Mouse (Mus musculus) liver, adult 2 months (tissue): ENCODE data around the gene Wdr46. TPM values are rescaled to one million over a fixed set of nuclear protein-coding genes. Genes with fewer than 3 reads are reported as not detected.
A peak's percentile ranks its signal among the peaks of the same experiment; 100 is the strongest.

Experiments used
- DNase-seq: peaks from one replicate; pipeline ENCODE4 v3.0.0-alpha.2; 2011; ENCODE audit warnings: low read depth, low spot score; ENCODE audit errors: extremely low read depth
- H3K27ac ChIP-seq: fragments of 200-500 bp; replicated peaks from 2 replicates; pipeline ENCODE4 v1.5.1; 2012; ENCODE audit warnings: low read depth, mild to moderate bottlenecking, control low read depth, inconsistent platforms, low read length; ENCODE audit not compliant: insufficient read depth
- H3K27me3 ChIP-seq: fragments of 200-500 bp; 2 replicates; pipeline ENCODE4 v1.6.1; 2012; ENCODE audit warnings: mild to moderate bottlenecking, moderate library complexity, low read length, inconsistent platforms; ENCODE audit not compliant: control insufficient read depth, insufficient read depth
- H3K36me3 ChIP-seq: fragments of 200-500 bp; 2 replicates; pipeline ENCODE4 v1.6.1; 2012; ENCODE audit warnings: low read length, inconsistent platforms; ENCODE audit not compliant: control insufficient read depth, insufficient read depth
- H3K4me1 ChIP-seq: fragments of 200-500 bp; 2 replicates; pipeline ENCODE4 v1.6.1; 2011; ENCODE audit warnings: low read length; ENCODE audit not compliant: control insufficient read depth, insufficient read depth
- H3K4me3 ChIP-seq: fragments of 200-500 bp; 2 replicates; pipeline ENCODE4 v1.5.1; 2011; ENCODE audit warnings: low read depth, mild to moderate bottlenecking, control low read depth, low read length, moderate library complexity; ENCODE audit not compliant: insufficient read depth
- H3K79me2 ChIP-seq: fragments of 200-500 bp; 2 replicates; pipeline ENCODE4 v1.6.1; 2012; ENCODE audit warnings: inconsistent platforms, mild to moderate bottlenecking, low read length, moderate library complexity; ENCODE audit not compliant: control insufficient read depth, insufficient read depth
- H3K9ac ChIP-seq: fragments of 200-500 bp; 2 replicates; pipeline ENCODE4 v1.6.1; 2012; ENCODE audit warnings: low read depth, mild to moderate bottlenecking, control low read depth, inconsistent platforms, low read length
- CTCF ChIP-seq: fragments of 200-500 bp; IDR thresholded peaks from 2 replicates; pipeline ENCODE4 v1.5.1; 2011; ENCODE audit warnings: low read depth, low read length, control low read depth
- POLR2A ChIP-seq: fragments of 200-500 bp; IDR thresholded peaks from 2 replicates; pipeline ENCODE4 v1.6.1; 2011; ENCODE audit warnings: low read length, control low read depth; ENCODE audit not compliant: insufficient read depth; ENCODE audit errors: extremely low read depth
- WGBS: fragments of 180-500 bp; shearing (Covaris S2); methylation state at CpG from one replicate; pipeline ENCODE4 v1.1.7; 2018; 5-methylcytosine and 5-hydroxymethylcytosine counted together
- polyA plus RNA-seq: library from polyadenylated mRNA; depleted of rRNA; stranded (reverse); fragments of >200 nt; gene quantifications from 2 replicates; pipeline ENCODE4 v1.2.3, GENCODE M21; 2012
- total RNA-seq: library from RNA; depleted of rRNA; stranded (reverse); fragments of >200 nt; gene quantifications from 2 replicates; pipeline ENCODE4 v1.2.3, GENCODE M21; 2014

Wdr46 gene
- total and polyA plus RNA-seq, 2 experiments = 9.3 to 16.4 TPM

- H3K4me1 ChIP-seq = peaks cover 11% of the 10 kb centered on the region
- peak; percentile 95 for DNase-seq
- TF ChIP-seq POLR2A (no peak), CTCF (peak; percentile 30)
- under 1% methylated on average over 52 of the region's 52 CpGs for WGBS
- H3K27ac ChIP-seq = peak overlapping the region; percentile 83
- H3K4me3 ChIP-seq = peak overlapping the region; percentile 84
- peak overlapping the region; percentile 85 for H3K9ac ChIP-seq
- no peaks in the 10 kb centered on the region for H3K36me3 ChIP-seq
- no peaks in the 10 kb centered on the region for H3K27me3 ChIP-seq
- H3K79me2 ChIP-seq = no peaks in the 10 kb centered on the region; the same call in 1 of the 2 replicates
Measured at GRCm38 (mm10) chr17:33919351-33920281, 20.8 kb upstream of the Wdr46 start.

GRCm38 (mm10) chr17:33920282-33921097, 20.0 kb upstream of the Wdr46 start:
- H3K79me2 ChIP-seq = peaks cover 4% of the 10 kb centered on the region; the same call in 1 of the 2 replicates
- H3K4me3 ChIP-seq = peak overlapping the region; percentile 84
- peak; percentile 65 for DNase-seq
- peak overlapping the region; percentile 85 for H3K9ac ChIP-seq
- peak overlapping the region; percentile 83 for H3K27ac ChIP-seq
- no peaks in the 10 kb centered on the region for H3K27me3 ChIP-seq
- peak; percentile 95 for TF ChIP-seq CTCF
- no peak for TF ChIP-seq POLR2A
- no peaks in the 10 kb centered on the region for H3K36me3 ChIP-seq
- WGBS = 1% methylated on average over 36 of the region's 36 CpGs
- H3K4me1 ChIP-seq = peaks cover 11% of the 10 kb centered on the region

DNA sequence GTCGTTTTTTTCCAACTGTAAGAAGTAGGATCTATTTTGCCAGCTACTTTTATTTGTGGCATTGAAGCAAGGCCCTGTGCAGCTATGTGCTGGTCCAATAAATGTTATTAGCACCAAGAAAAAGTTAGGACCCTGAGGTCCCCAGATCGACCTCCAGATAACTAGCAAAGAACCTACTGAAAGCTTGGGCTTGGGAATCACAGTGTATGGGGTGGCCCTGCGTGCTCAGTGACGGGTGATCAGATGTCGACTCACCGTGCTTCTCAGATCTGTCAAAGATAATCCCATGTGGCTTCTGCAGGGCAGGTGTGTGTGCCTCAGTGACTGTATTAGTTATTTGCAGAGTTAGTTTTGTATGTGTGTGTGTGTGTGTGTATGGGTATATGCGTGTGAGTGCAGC, 19.1 kb upstream of the Wdr46 start:
- no peak for DNase-seq
- Histone ChIP-seq H3K36me3 (no peaks in the 10 kb centered on the region), H3K4me1 (peaks cover 11% of the 10 kb centered on the region), H3K79me2 (peaks cover 9% of the 10 kb centered on the region; the same call in 1 of the 2 replicates), H3K4me3 (no peak overlapping the region), H3K9ac (no peak overlapping the region), H3K27ac (no peak overlapping the region), H3K27me3 (no peaks in the 10 kb centered on the region)
- TF ChIP-seq POLR2A (no peak), CTCF (no peak)
- WGBS = 86% methylated on average over 7 of the region's 7 CpGs

DNA sequence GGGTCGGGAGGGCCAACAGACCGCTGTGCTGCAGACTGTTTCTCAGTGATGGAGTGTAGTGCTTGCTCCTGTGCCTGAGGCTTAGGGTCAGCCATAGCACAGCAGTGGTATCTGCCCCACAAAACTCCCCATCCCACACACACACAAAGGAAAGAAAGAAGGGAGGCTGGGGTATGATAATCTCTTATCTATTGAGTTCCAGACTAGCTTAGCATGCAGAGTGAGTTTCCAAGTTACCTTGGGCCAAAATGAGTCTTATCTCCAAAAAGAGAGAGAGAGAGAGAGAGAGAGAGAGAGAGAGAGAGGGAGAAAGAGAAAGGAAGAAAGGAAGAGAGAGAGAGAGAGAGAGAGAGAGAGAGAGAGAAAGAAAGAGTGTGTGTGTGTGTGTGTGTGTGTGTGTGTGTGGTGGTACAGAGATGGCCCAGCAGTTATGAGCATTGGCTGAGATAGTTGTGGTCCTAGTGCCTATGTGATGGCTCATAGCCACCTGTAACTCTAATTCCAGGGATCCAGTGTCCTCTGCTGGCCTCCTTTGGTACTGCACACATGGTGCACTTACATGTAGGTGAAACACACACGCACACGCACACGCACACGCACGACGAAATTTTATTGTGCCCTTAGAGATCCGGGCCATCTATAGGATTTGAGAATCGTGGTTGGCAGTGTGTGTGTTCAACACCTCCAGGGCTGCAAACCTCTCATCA, 15.7 kb upstream of the Wdr46 start:
- Histone ChIP-seq H3K27me3 (no peaks in the 10 kb centered on the region), H3K27ac (no peak overlapping the region), H3K4me3 (no peak overlapping the region), H3K9ac (no peak overlapping the region), H3K36me3 (0 out of 2 replicates have a peak, but pooled peaks cover 2% of the 10 kb centered on the region), H3K79me2 (peaks cover 11% of the 10 kb centered on the region; the same call in 1 of the 2 replicates), H3K4me1 (no peaks in the 10 kb centered on the region; the same call in none of the 2 replicates)
- DNase-seq = no peak
- no peak for TF ChIP-seq POLR2A
- TF ChIP-seq CTCF = peak; percentile 59
- 93% methylated on average over 10 of the region's 10 CpGs for WGBS

DNA sequence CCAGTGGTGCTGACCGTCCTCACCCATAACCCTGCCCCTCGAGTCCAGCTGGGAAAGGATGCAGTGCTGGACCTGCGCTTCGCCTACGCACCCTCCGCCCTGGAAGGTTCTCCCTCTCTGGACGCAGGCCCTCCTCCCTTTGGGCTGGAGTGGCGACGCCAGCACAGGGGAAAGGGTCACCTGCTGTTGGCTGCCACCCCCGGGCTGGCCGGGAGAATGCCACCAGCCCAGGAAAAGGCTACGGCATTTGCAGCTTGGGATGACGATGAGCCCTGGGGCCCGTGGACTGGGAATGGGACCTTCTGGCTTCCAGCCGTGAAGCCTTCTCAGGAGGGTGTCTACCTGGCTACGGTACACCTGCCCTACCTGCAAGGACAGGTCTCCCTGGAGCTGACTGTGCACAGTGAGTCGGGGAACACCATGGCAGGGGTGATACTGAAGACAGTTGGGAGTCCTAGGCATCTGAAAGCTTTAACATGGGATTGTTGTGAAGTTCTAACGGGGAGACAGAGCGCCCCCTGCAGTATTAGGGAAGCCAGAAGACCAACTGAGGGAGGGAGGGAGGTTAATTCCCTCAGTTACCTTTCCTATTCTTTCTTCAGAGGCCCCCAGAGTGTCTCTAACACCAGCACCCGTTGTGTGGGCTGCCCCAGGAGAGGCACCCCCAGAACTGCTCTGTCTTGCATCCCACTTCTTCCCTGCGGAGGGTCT, 14.9 kb upstream of the Wdr46 start:
- H3K79me2 ChIP-seq = peaks cover 11% of the 10 kb centered on the region; the same call in 1 of the 2 replicates
- H3K4me1 ChIP-seq = no peaks in the 10 kb centered on the region; the same call in none of the 2 replicates
- 0 out of 2 replicates have a peak, but pooled peaks cover 2% of the 10 kb centered on the region for H3K36me3 ChIP-seq
- no peak overlapping the region for H3K9ac ChIP-seq
- H3K27me3 ChIP-seq = no peaks in the 10 kb centered on the region
- no peak overlapping the region for H3K4me3 ChIP-seq
- no peak overlapping the region for H3K27ac ChIP-seq
- TF ChIP-seq CTCF (0 out of 2 replicates have a peak, but pooled peaks have one; percentile 8), POLR2A (no peak)
- no peak for DNase-seq
- WGBS = 93% methylated on average over 21 of the region's 21 CpGs
